Mouse (Mus musculus) midbrain, embryonic 12.5 days (tissue): ENCODE data around the gene Klhl32. TPM values are rescaled to one million over a fixed set of nuclear protein-coding genes. Genes with fewer than 3 reads are reported as not detected.
A peak's percentile ranks its signal among the peaks of the same experiment; 100 is the strongest.
"Not testable (repeated sequence)": the region's sequence is repeated elsewhere in the genome, so short reads cannot be mapped to it uniquely, and the experiment has no call there.

ENCODE experiments used
- ATAC-seq: fragments of 200-750 bp; cut with Nextera tagmentation; 2 replicates; pipeline ENCODE4 v1.8.0; 2017; ENCODE audit warnings: low read depth, moderate TSS enrichment, moderate library complexity; ENCODE audit not compliant: low FRiP score
- H3K27ac ChIP-seq: fragments of 300-500 bp; sonication (generic); replicated peaks from 2 replicates; pipeline ENCODE4 v1.5.1; 2016; ENCODE audit warnings: mild to moderate bottlenecking
- H3K27me3 ChIP-seq: fragments of 300-500 bp; sonication (generic); 2 replicates; pipeline ENCODE4 v1.6.1; 2016; ENCODE audit warnings: mild to moderate bottlenecking
- H3K36me3 ChIP-seq: fragments of 300-500 bp; sonication (generic); 2 replicates; pipeline ENCODE4 v1.6.1; 2016
- H3K4me1 ChIP-seq: fragments of 300-500 bp; sonication (generic); 2 replicates; pipeline ENCODE4 v1.6.1; 2016
- H3K4me2 ChIP-seq: fragments of 300-500 bp; sonication (generic); replicated peaks from 2 replicates; pipeline ENCODE4 v1.6.1; 2016; ENCODE audit warnings: mild to moderate bottlenecking, moderate library complexity
- H3K4me3 ChIP-seq: fragments of 300-500 bp; sonication (generic); 2 replicates; pipeline ENCODE4 v1.5.1; 2016; ENCODE audit warnings: mild to moderate bottlenecking
- H3K9ac ChIP-seq: fragments of 300-500 bp; sonication (generic); replicated peaks from 2 replicates; pipeline ENCODE4 v1.6.1; 2016; ENCODE audit warnings: mild to moderate bottlenecking, moderate library complexity
- H3K9me3 ChIP-seq: fragments of 300-500 bp; sonication (generic); 2 replicates; pipeline ENCODE4 v1.6.1; 2016; ENCODE audit warnings: mild to moderate bottlenecking
- WGBS: fragments of 180-500 bp; shearing (Covaris S2); methylation state at CpG from one replicate; pipeline ENCODE4 v1.1.7; 2016; 5-methylcytosine and 5-hydroxymethylcytosine counted together
- polyA plus RNA-seq: library from polyadenylated mRNA; unstranded; fragments of >200 nt; fragmentation: Nextera tagmentation; extraction: Ambion mirVana; gene quantifications from 2 replicates; pipeline ENCODE4 v1.2.1, GENCODE M21; 2016

Gene Klhl32
- polyA plus RNA-seq, 1 experiment from 2014 or later = 10.9 TPM

GRCm38 (mm10) chr4:24714367-24714766 lies 136.6 kb downstream of the Klhl32 start:
- H3K36me3 ChIP-seq = no peaks in the 10 kb centered on the region
- H3K27me3 ChIP-seq = no peaks in the 10 kb centered on the region
- 85% methylated on average over 10 of the region's 10 CpGs for WGBS
- no peak overlapping the region for H3K4me2 ChIP-seq
- no peak overlapping the region for H3K9ac ChIP-seq
- ATAC-seq = no peak
- H3K4me3 ChIP-seq = no peak overlapping the region
- no peaks in the 10 kb centered on the region for H3K9me3 ChIP-seq
- H3K4me1 ChIP-seq = no peaks in the 10 kb centered on the region
- H3K27ac ChIP-seq = no peak overlapping the region

- Histone ChIP-seq H3K4me2 (no peak overlapping the region), H3K27ac (no peak overlapping the region), H3K4me1 (no peaks in the 10 kb centered on the region), H3K36me3 (no peaks in the 10 kb centered on the region), H3K27me3 (no peaks in the 10 kb centered on the region), H3K9ac (no peak overlapping the region), H3K4me3 (no peak overlapping the region), H3K9me3 (no peaks in the 10 kb centered on the region)
- 0 out of 2 replicates have a peak, but pooled peaks have one; percentile 30 for ATAC-seq
- WGBS = 73% methylated on average over 7 of the region's 7 CpGs
Measured at GRCm38 (mm10) chr4:24698528-24699117, 152.3 kb downstream of the Klhl32 start.

- no peaks in the 10 kb centered on the region for H3K9me3 ChIP-seq
- no peak overlapping the region; the same call in 1 of the 2 replicates for H3K4me2 ChIP-seq
- 0 out of 2 replicates have a peak, but pooled peaks have one; percentile 41 for ATAC-seq
- no peak overlapping the region for H3K4me3 ChIP-seq
- no peaks in the 10 kb centered on the region for H3K27me3 ChIP-seq
- no peak overlapping the region for H3K9ac ChIP-seq
- H3K4me1 ChIP-seq = peaks cover 5% of the 10 kb centered on the region; the same call in 1 of the 2 replicates
- 40% methylated on average over 2 of the region's 2 CpGs for WGBS
- H3K27ac ChIP-seq = no peak overlapping the region
- no peaks in the 10 kb centered on the region for H3K36me3 ChIP-seq
Measured at GRCm38 (mm10) chr4:24680080-24680479, 170.8 kb downstream of the Klhl32 start.

- H3K4me1 ChIP-seq = no peaks in the 10 kb centered on the region
- no peak overlapping the region for H3K27ac ChIP-seq
- peak; percentile 27; the same call in 1 of the 2 replicates for ATAC-seq
- no peak overlapping the region for H3K4me2 ChIP-seq
- no peaks in the 10 kb centered on the region for H3K9me3 ChIP-seq
- WGBS = 88% methylated on average over 10 of the region's 10 CpGs
- H3K27me3 ChIP-seq = no peaks in the 10 kb centered on the region
- H3K4me3 ChIP-seq = no peak overlapping the region
- no peaks in the 10 kb centered on the region for H3K36me3 ChIP-seq
- H3K9ac ChIP-seq = no peak overlapping the region
Measured at GRCm38 (mm10) chr4:24670007-24670406, 180.9 kb downstream of the Klhl32 start.

- no peak for ATAC-seq
Measured at GRCm38 (mm10) chr4:24659218-24659617, 191.7 kb downstream of the Klhl32 start.

GRCm38 (mm10) chr4:24644735-24645134 lies 206.2 kb downstream of the Klhl32 start:
- H3K9ac ChIP-seq, H3K27ac ChIP-seq, H3K4me1 ChIP-seq, ATAC-seq, H3K27me3 ChIP-seq, H3K4me2 ChIP-seq, H3K9me3 ChIP-seq, H3K36me3 ChIP-seq, H3K4me3 ChIP-seq: not testable (repeated sequence)
- WGBS = 94% methylated on average over 7 of the region's 8 CpGs

More at GRCm38 (mm10) chr4:24659218-24659617, 191.7 kb downstream of the Klhl32 start:
- no peaks in the 10 kb centered on the region for H3K4me1 ChIP-seq
- H3K27ac ChIP-seq = no peak overlapping the region
- 87% methylated on average over 6 of the region's 6 CpGs for WGBS
- H3K27me3 ChIP-seq = no peaks in the 10 kb centered on the region
- H3K4me2 ChIP-seq = no peak overlapping the region
- no peak overlapping the region for H3K9ac ChIP-seq
- H3K4me3 ChIP-seq = no peak overlapping the region
- no peaks in the 10 kb centered on the region for H3K36me3 ChIP-seq
- H3K9me3 ChIP-seq = no peaks in the 10 kb centered on the region

GRCm38 (mm10) chr4:24642306-24642705 lies 208.6 kb downstream of the Klhl32 start:
- Histone ChIP-seq H3K4me1 (no peaks in the 10 kb centered on the region), H3K4me3 (no peak overlapping the region), H3K4me2 (no peak overlapping the region), H3K9ac (no peak overlapping the region), H3K27me3 (no peaks in the 10 kb centered on the region), H3K36me3 (no peaks in the 10 kb centered on the region), H3K9me3 (no peaks in the 10 kb centered on the region), H3K27ac (no peak overlapping the region)
- 89% methylated on average over 2 of the region's 2 CpGs for WGBS
- ATAC-seq = no peak

- Histone ChIP-seq H3K9ac (no peak overlapping the region), H3K27me3 (no peaks in the 10 kb centered on the region), H3K36me3 (no peaks in the 10 kb centered on the region), H3K4me1 (peaks cover 6% of the 10 kb centered on the region; the same call in 1 of the 2 replicates), H3K27ac (peak overlapping the region; percentile 69), H3K9me3 (no peaks in the 10 kb centered on the region), H3K4me2 (no peak overlapping the region), H3K4me3 (no peak overlapping the region)
- peak; percentile 80 for ATAC-seq
- WGBS = 48% methylated on average over 9 of the region's 9 CpGs
Measured at GRCm38 (mm10) chr4:24631177-24631911, 219.6 kb downstream of the Klhl32 start.

GRCm38 (mm10) chr4:24630430-24630829 lies 220.5 kb downstream of the Klhl32 start:
- no peaks in the 10 kb centered on the region for H3K9me3 ChIP-seq
- no peak overlapping the region for H3K9ac ChIP-seq
- H3K27ac ChIP-seq = peak overlapping the region; percentile 69; the same call in 1 of the 2 replicates
- no peak for ATAC-seq
- no peak overlapping the region for H3K4me2 ChIP-seq
- H3K36me3 ChIP-seq = no peaks in the 10 kb centered on the region
- peaks cover 6% of the 10 kb centered on the region; the same call in 1 of the 2 replicates for H3K4me1 ChIP-seq
- H3K4me3 ChIP-seq = no peak overlapping the region
- H3K27me3 ChIP-seq = no peaks in the 10 kb centered on the region
- WGBS = 82% methylated on average over 2 of the region's 2 CpGs

GRCm38 (mm10) chr4:24627871-24628270 lies 223.1 kb downstream of the Klhl32 start:
- no peaks in the 10 kb centered on the region for H3K27me3 ChIP-seq
- no peak for ATAC-seq
- peaks cover 6% of the 10 kb centered on the region; the same call in 1 of the 2 replicates for H3K4me1 ChIP-seq
- H3K4me2 ChIP-seq = no peak overlapping the region
- no peak overlapping the region for H3K9ac ChIP-seq
- no peaks in the 10 kb centered on the region for H3K9me3 ChIP-seq
- H3K36me3 ChIP-seq = no peaks in the 10 kb centered on the region
- H3K27ac ChIP-seq = no peak overlapping the region
- 73% methylated on average over 1 of the region's 1 CpGs for WGBS
- no peak overlapping the region for H3K4me3 ChIP-seq

GRCm38 (mm10) chr4:24626686-24627085 lies 224.2 kb downstream of the Klhl32 start:
- WGBS = 84% methylated on average over 4 of the region's 4 CpGs

GRCm38 (mm10) chr4:24625951-24626584 lies 224.9 kb downstream of the Klhl32 start:
- Histone ChIP-seq H3K4me2 (no peak overlapping the region), H3K27me3 (no peaks in the 10 kb centered on the region), H3K9ac (no peak overlapping the region), H3K27ac (no peak overlapping the region), H3K4me1 (peaks cover under 1% of the 10 kb centered on the region; the same call in 1 of the 2 replicates), H3K4me3 (no peak overlapping the region), H3K9me3 (no peaks in the 10 kb centered on the region), H3K36me3 (no peaks in the 10 kb centered on the region)
- WGBS = 86% methylated on average over 13 of the region's 13 CpGs
- ATAC-seq = no peak

More at GRCm38 (mm10) chr4:24626686-24627085, 224.2 kb downstream of the Klhl32 start:
- Histone ChIP-seq H3K36me3 (no peaks in the 10 kb centered on the region), H3K4me3 (no peak overlapping the region), H3K27me3 (no peaks in the 10 kb centered on the region), H3K4me1 (peaks cover 6% of the 10 kb centered on the region; the same call in 1 of the 2 replicates), H3K4me2 (no peak overlapping the region), H3K27ac (no peak overlapping the region), H3K9ac (no peak overlapping the region), H3K9me3 (no peaks in the 10 kb centered on the region)
- no peak for ATAC-seq
